In genomic region chr16:44479852-44480251, GRCm38 (mm10) we compare ENCODE assay signal across 15 mouse cellular contexts.
DNase-seq lines count a peak whose midpoint lies in the region; ATAC-seq and TF ChIP-seq lines count a peak whose summit lies in the region.
"Had no signal": no experiment of that assay in that cellular context is flagged by ENCODE, and none has a peak within 500 bp of the region (broad histone marks: within the 10 kb centered on the region; RNA-seq: fewer than 3 reads in every experiment).

No protein-coding gene starts in this region.

- H3K27ac ChIP-seq in embryonic facial prominence, embryonic 15.5 days (replicated peaks), result 0 out of 2 replicates have a peak overlapping the region, but pooled peaks have one; percentile 2
- no peak overlapping the region for H3K27ac ChIP-seq in embryonic facial prominence, embryonic 10.5 days (replicated peaks)
- no peak overlapping the region for H3K27ac ChIP-seq in midbrain, embryonic 10.5 days (replicated peaks)
- no peak overlapping the region for H3K27ac ChIP-seq in midbrain, embryonic 15.5 days
- peak overlapping the region; percentile 60; the same call in 1 of the 2 replicates for H3K27ac ChIP-seq in cerebellum, adult 2 months (ENCODE audit: insufficient read depth, low read length)
- H3K27ac ChIP-seq: forebrain, embryonic 10.5 days; kidney, postnatal 0 days; stomach, embryonic 15.5 days had no signal

- no peak for TF ChIP-seq CTCF in cerebellum, adult 2 months (IDR thresholded peaks at IDR 0.05; ENCODE audit: borderline replicate concordance, insufficient read depth, low read depth, low read length)

- H3K27me3 ChIP-seq in embryonic facial prominence, embryonic 15.5 days, result no peaks in the 10 kb centered on the region
- 0 out of 2 replicates have a peak, but pooled peaks cover 3% of the 10 kb centered on the region for H3K27me3 ChIP-seq in embryonic facial prominence, embryonic 10.5 days (replicated peaks; ENCODE audit: low read depth, poor library complexity, severe bottlenecking)
- 0 out of 2 replicates have a peak, but pooled peaks cover 3% of the 10 kb centered on the region for H3K27me3 ChIP-seq in midbrain, embryonic 10.5 days (ENCODE audit: low read depth, poor library complexity, severe bottlenecking)
- H3K27me3 ChIP-seq in midbrain, embryonic 15.5 days (replicated peaks), result no peaks in the 10 kb centered on the region
- no peaks in the 10 kb centered on the region for H3K27me3 ChIP-seq in cerebellum, adult 2 months (ENCODE audit: control insufficient read depth, insufficient read depth, low read length)
- H3K27me3 ChIP-seq: stomach, embryonic 15.5 days had no signal

- H3K9ac ChIP-seq in embryonic facial prominence, embryonic 15.5 days, result no peak overlapping the region
- H3K9ac ChIP-seq in midbrain, embryonic 15.5 days, result no peak overlapping the region
- H3K9ac ChIP-seq: stomach, embryonic 15.5 days had no signal

- H3K9me3 ChIP-seq in embryonic facial prominence, embryonic 15.5 days (replicated peaks), result no peaks in the 10 kb centered on the region
- H3K9me3 ChIP-seq in embryonic facial prominence, embryonic 10.5 days, result no peaks in the 10 kb centered on the region
- H3K9me3 ChIP-seq in midbrain, embryonic 10.5 days (replicated peaks), result no peaks in the 10 kb centered on the region
- no peaks in the 10 kb centered on the region for H3K9me3 ChIP-seq in midbrain, embryonic 15.5 days
- H3K9me3 ChIP-seq: forebrain, embryonic 10.5 days; stomach, embryonic 15.5 days had no signal

- no peak for DNase-seq in embryonic facial prominence, embryonic 10.5 days (ENCODE audit: low spot score)
- DNase-seq in midbrain, embryonic 10.5 days (ENCODE audit: low spot score), result peak; percentile 12
- DNase-seq in cerebellum, adult 2 months, result peak; percentile 93 to 95
- DNase-seq in cerebellum, postnatal 25 days, result peak; percentile 93 to 96
- no peak for DNase-seq in thymus, postnatal 0 days (ENCODE audit: low spot score)
- DNase-seq: embryo, embryonic 11 days; layer of hippocampus, adult 9-11 months; thymus, adult 2 months had no signal

- no peak overlapping the region for H3K4me2 ChIP-seq in embryonic facial prominence, embryonic 15.5 days (replicated peaks)
- H3K4me2 ChIP-seq in midbrain, embryonic 15.5 days, result no peak overlapping the region
- H3K4me2 ChIP-seq: stomach, embryonic 15.5 days had no signal

- 86% methylated on average over 14 of the region's 14 CpGs for WGBS in embryonic facial prominence, embryonic 15.5 days
- WGBS in embryonic facial prominence, embryonic 10.5 days, result 91% methylated on average over 14 of the region's 14 CpGs
- WGBS in midbrain, embryonic 10.5 days, result 93% methylated on average over 14 of the region's 14 CpGs
- WGBS in midbrain, embryonic 15.5 days, result 90% methylated on average over 14 of the region's 14 CpGs
- WGBS in cerebellum, adult 2 months, result 6% methylated on average over 14 of the region's 14 CpGs

- H3K36me3 ChIP-seq in embryonic facial prominence, embryonic 15.5 days, result peaks cover 9% of the 10 kb centered on the region; the same call in 1 of the 2 replicates
- peaks cover 11% of the 10 kb centered on the region; the same call in 1 of the 2 replicates for H3K36me3 ChIP-seq in embryonic facial prominence, embryonic 10.5 days (replicated peaks)
- H3K36me3 ChIP-seq in midbrain, embryonic 10.5 days, result peaks cover 49% of the 10 kb centered on the region
- H3K36me3 ChIP-seq in midbrain, embryonic 15.5 days (replicated peaks), result no peaks in the 10 kb centered on the region
- H3K36me3 ChIP-seq: stomach, embryonic 15.5 days had no signal

- TF ChIP-seq POLR2A in cerebellum, adult 2 months (IDR thresholded peaks at IDR 0.05; ENCODE audit: borderline replicate concordance, insufficient read depth, low read length), result no peak

- H3K4me1 ChIP-seq in embryonic facial prominence, embryonic 15.5 days, result peaks cover 19% of the 10 kb centered on the region
- 0 out of 2 replicates have a peak, but pooled peaks cover 4% of the 10 kb centered on the region for H3K4me1 ChIP-seq in embryonic facial prominence, embryonic 10.5 days
- H3K4me1 ChIP-seq in midbrain, embryonic 10.5 days, result peaks cover 11% of the 10 kb centered on the region
- H3K4me1 ChIP-seq in midbrain, embryonic 15.5 days, result peaks cover 11% of the 10 kb centered on the region
- peaks cover 8% of the 10 kb centered on the region; the same call in 1 of the 2 replicates for H3K4me1 ChIP-seq in cerebellum, adult 2 months (ENCODE audit: control insufficient read depth, insufficient read depth, low read length)

- H3K4me3 ChIP-seq in embryonic facial prominence, embryonic 15.5 days (replicated peaks), result no peak overlapping the region
- no peak overlapping the region for H3K4me3 ChIP-seq in embryonic facial prominence, embryonic 10.5 days
- no peak overlapping the region for H3K4me3 ChIP-seq in midbrain, embryonic 10.5 days
- H3K4me3 ChIP-seq in midbrain, embryonic 15.5 days, result no peak overlapping the region
- H3K4me3 ChIP-seq in cerebellum, adult 2 months (replicated peaks; ENCODE audit: insufficient read depth, low read depth, low read length), result peak overlapping the region; percentile 48
- H3K4me3 ChIP-seq: forebrain, embryonic 10.5 days; stomach, embryonic 15.5 days had no signal

- ATAC-seq in embryonic facial prominence, embryonic 15.5 days (ENCODE audit: insufficient number of reproducible peaks, low FRiP score, low TSS enrichment, low read depth), result no peak
- ATAC-seq in midbrain, embryonic 15.5 days (replicated peaks), result no peak
- no peak for ATAC-seq in erythroblast, adult 5-6 weeks (replicated peaks; ENCODE audit: low FRiP score, poor library complexity, severe bottlenecking)
- ATAC-seq: hindbrain, embryonic 16.5 days had no signal

Comparison
In these comparisons a context has a peak if more than half of its experiments do, and no peak if none do; other contexts are left out.
1. H3K27ac ChIP-seq: peak in embryonic facial prominence, embryonic 15.5 days (single experiment) and cerebellum, adult 2 months (single experiment); none in embryonic facial prominence, embryonic 10.5 days (single experiment), midbrain, embryonic 10.5 days (single experiment) and midbrain, embryonic 15.5 days (single experiment).
2. DNase-seq: peak in midbrain, embryonic 10.5 days (single experiment), cerebellum, adult 2 months (2 of 2) and cerebellum, postnatal 25 days (2 of 2); none in embryonic facial prominence, embryonic 10.5 days (single experiment) and thymus, postnatal 0 days (single experiment).